Mouse (Mus musculus) liver, postnatal 0 days (tissue): ENCODE measurements around the gene Sox5. TPM values are rescaled to one million over a fixed set of nuclear protein-coding genes. Genes with fewer than 3 reads are reported as not detected.

Source experiments
- ATAC-seq: fragments of 200-750 bp; cut with Nextera tagmentation; 2 replicates; pipeline ENCODE4 v1.8.0; 2017; ENCODE audit warnings: mild to moderate bottlenecking, moderate library complexity
- DNase-seq: peaks from one replicate; pipeline ENCODE4 v3.0.0-alpha.2; 2016
- H3K27ac ChIP-seq: fragments of 300-500 bp; sonication (generic); 2 replicates; pipeline ENCODE4 v1.5.1; 2014; ENCODE audit warnings: antibody characterized with exemption, moderate library complexity, mild to moderate bottlenecking, low read depth
- H3K27me3 ChIP-seq: fragments of 300-500 bp; sonication (generic); 2 replicates; pipeline ENCODE4 v1.6.1; 2014; ENCODE audit warnings: low read length, control low read depth, mixed read lengths; ENCODE audit not compliant: insufficient read depth
- H3K36me3 ChIP-seq: fragments of 300-500 bp; sonication (generic); replicated peaks from 2 replicates; pipeline ENCODE4 v1.6.1; 2014; ENCODE audit warnings: mild to moderate bottlenecking, control low read depth, low read length, moderate library complexity, mixed read lengths; ENCODE audit not compliant: insufficient read depth
- H3K4me1 ChIP-seq: fragments of 300-500 bp; sonication (generic); 2 replicates; pipeline ENCODE4 v1.6.1; 2014; ENCODE audit warnings: antibody characterized with exemption, mild to moderate bottlenecking, control low read depth; ENCODE audit not compliant: insufficient read depth
- H3K4me2 ChIP-seq: fragments of 300-500 bp; sonication (generic); 2 replicates; pipeline ENCODE4 v1.6.1; 2014; ENCODE audit warnings: low read depth, mild to moderate bottlenecking, low read length, moderate library complexity, mixed read lengths
- H3K4me3 ChIP-seq: fragments of 300-500 bp; sonication (generic); 2 replicates; pipeline ENCODE4 v1.5.1; 2014; ENCODE audit warnings: low read depth, low read length
- H3K9ac ChIP-seq: fragments of 300-500 bp; sonication (generic); replicated peaks from 2 replicates; pipeline ENCODE4 v1.6.1; 2014; ENCODE audit warnings: mild to moderate bottlenecking, moderate library complexity
- H3K9me3 ChIP-seq: fragments of 300-500 bp; sonication (generic); 2 replicates; pipeline ENCODE4 v1.6.1; 2016; ENCODE audit warnings: mild to moderate bottlenecking, control low read depth, low read length, mixed read lengths
- CTCF ChIP-seq: sonication (generic); IDR thresholded peaks from 2 replicates; pipeline ENCODE4 v1.5.1; 2016; ENCODE audit warnings: antibody characterized with exemption, low read depth
- EP300 ChIP-seq: IDR thresholded peaks from 2 replicates; pipeline ENCODE4 v1.6.1; 2016; ENCODE audit warnings: antibody characterized with exemption, low read depth, mild to moderate bottlenecking
- WGBS: fragments of 180-500 bp; shearing (Covaris S2); extraction: QIAGEN DNeasy Blood & Tissue Kit; methylation state at CpG from one replicate; pipeline ENCODE4 v1.1.7; 2014; ENCODE audit not compliant: insufficient replicate concordance; 5-methylcytosine and 5-hydroxymethylcytosine counted together
- polyA plus RNA-seq: library from polyadenylated mRNA; unstranded; fragments of >200 nt; fragmentation: Nextera tagmentation; extraction: Ambion mirVana; gene quantifications from 2 replicates; pipeline ENCODE4 v1.2.1, GENCODE M21; 2015

The Sox5 gene
- polyA plus RNA-seq, 1 experiment from 2014 or later = 7.5 TPM

DNA sequence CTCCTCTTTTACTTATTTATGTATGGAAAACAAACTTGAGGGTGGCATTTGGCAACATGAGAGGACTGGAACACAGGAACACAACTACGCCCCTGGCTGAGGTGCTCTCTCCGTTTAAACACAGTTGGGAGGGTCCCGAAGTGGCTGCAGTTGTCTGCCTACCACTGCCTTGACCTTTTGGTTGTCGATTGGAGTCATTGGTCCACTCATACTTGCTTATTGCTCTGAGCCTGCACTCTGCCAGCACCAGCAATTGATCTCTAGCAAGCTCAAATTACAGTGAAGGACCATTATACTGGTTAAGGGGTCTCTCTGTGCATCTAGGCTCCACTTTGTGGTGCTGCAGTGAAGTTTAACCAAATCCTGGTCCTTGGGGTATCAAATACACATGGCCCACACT, 950.5 kb downstream of the Sox5 start:
- ATAC-seq = no peak
- TF ChIP-seq EP300 (no peak), CTCF (no peak)
- Histone ChIP-seq H3K4me3 (no peak overlapping the region), H3K9me3 (no peaks in the 10 kb centered on the region), H3K4me1 (no peaks in the 10 kb centered on the region), H3K27me3 (no peaks in the 10 kb centered on the region), H3K4me2 (no peak overlapping the region), H3K36me3 (peaks cover 10% of the 10 kb centered on the region), H3K9ac (no peak overlapping the region), H3K27ac (no peak overlapping the region)
- WGBS = 79% methylated on average over 4 of the region's 4 CpGs
- no peak for DNase-seq

DNA sequence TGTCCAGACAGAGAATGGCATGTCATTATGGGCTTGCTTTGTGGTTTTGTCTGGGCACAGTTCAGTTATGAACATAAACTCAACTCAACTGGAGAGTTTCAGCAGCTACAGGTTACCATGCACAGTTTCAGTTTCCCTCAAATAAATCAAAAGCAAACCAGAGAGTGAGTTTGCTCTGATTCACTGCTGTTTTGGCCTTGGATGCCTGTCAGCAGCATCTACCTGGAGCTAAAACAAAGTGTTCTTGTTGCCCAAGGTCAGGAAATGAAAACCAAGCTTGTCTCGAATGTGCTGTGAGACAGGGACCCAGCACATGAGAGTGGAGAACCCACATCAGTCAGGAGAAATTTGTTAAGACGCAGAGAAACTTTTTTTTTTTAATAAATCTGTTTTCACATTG, 951.6 kb downstream of the Sox5 start:
- 60% methylated on average over 2 of the region's 2 CpGs for WGBS
- DNase-seq = no peak
- H3K9me3 ChIP-seq = no peaks in the 10 kb centered on the region
- H3K27me3 ChIP-seq = no peaks in the 10 kb centered on the region
- TF ChIP-seq EP300 (no peak), CTCF (no peak)
- H3K9ac ChIP-seq = no peak overlapping the region
- H3K27ac ChIP-seq = no peak overlapping the region
- H3K4me2 ChIP-seq = no peak overlapping the region
- H3K36me3 ChIP-seq = peaks cover 10% of the 10 kb centered on the region
- H3K4me1 ChIP-seq = no peaks in the 10 kb centered on the region
- no peak for ATAC-seq
- no peak overlapping the region for H3K4me3 ChIP-seq

- H3K4me1 ChIP-seq = no peaks in the 10 kb centered on the region
- TF ChIP-seq EP300 (no peak), CTCF (no peak)
- no peak overlapping the region for H3K4me2 ChIP-seq
- H3K27me3 ChIP-seq = no peaks in the 10 kb centered on the region
- WGBS = 44% methylated on average over 5 of the region's 5 CpGs
- no peak overlapping the region for H3K4me3 ChIP-seq
- H3K27ac ChIP-seq = no peak overlapping the region
- DNase-seq (no peak), ATAC-seq (no peak)
- no peaks in the 10 kb centered on the region for H3K36me3 ChIP-seq
- H3K9me3 ChIP-seq = no peaks in the 10 kb centered on the region
- H3K9ac ChIP-seq = no peak overlapping the region
These were observed 955.0 kb downstream of the Sox5 start for GRCm38 (mm10) chr6:143826786-143827185.

- Histone ChIP-seq H3K9ac (no peak overlapping the region), H3K27me3 (no peaks in the 10 kb centered on the region), H3K4me2 (no peak overlapping the region), H3K36me3 (no peaks in the 10 kb centered on the region), H3K4me3 (no peak overlapping the region), H3K4me1 (no peaks in the 10 kb centered on the region), H3K27ac (no peak overlapping the region), H3K9me3 (no peaks in the 10 kb centered on the region)
- WGBS = 62% methylated on average over 5 of the region's 5 CpGs
- no peak for TF ChIP-seq CTCF
- no peak for TF ChIP-seq EP300
- no peak for DNase-seq
- no peak for ATAC-seq
These were observed 955.8 kb downstream of the Sox5 start for GRCm38 (mm10) chr6:143825966-143826365.

DNA sequence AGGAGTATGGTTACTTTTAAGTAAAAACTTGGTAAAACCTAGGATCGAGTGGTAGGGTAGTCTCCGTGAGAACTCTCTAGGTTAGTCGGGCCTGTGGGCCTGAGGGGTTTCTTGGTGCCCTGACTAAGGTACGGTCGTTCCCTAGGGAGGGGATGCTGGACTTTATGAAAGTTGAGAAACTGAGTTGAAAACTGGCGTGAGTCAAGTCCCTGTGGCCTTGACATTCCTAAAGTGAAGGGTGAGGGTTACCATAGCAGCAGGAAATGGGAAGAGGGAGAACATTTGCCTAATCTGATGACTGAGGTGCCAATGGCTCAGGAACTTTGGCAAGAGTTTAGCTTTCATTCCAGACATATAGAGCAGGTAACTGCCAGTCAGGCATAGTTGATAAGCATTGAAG, 956.7 kb downstream of the Sox5 start:
- TF ChIP-seq EP300 (no peak), CTCF (no peak)
- H3K27ac ChIP-seq = no peak overlapping the region

DNA sequence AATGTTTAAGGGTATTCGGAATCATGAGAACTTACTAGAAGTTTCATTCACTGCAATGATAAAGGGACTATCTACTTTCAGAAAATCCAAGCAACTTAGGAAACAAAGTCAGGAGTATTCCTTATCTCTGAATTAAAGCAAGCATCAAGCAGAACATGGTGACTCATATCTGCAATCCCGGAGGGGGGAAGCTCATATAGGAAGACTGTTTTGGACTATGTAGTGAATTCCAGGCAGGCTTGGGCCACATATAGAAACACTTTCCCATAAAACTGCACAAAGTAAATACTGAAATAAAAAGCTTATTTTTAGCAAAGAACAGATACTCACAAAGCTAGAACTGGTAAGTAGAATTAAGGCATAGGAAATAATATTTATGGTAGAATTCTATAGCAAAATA, 993.3 kb downstream of the Sox5 start:
- Histone ChIP-seq H3K36me3 (no peaks in the 10 kb centered on the region), H3K4me2 (no peak overlapping the region), H3K4me3 (no peak overlapping the region), H3K27ac (no peak overlapping the region), H3K4me1 (no peaks in the 10 kb centered on the region), H3K27me3 (no peaks in the 10 kb centered on the region), H3K9ac (no peak overlapping the region), H3K9me3 (no peaks in the 10 kb centered on the region)
- WGBS = 89% methylated on average over 2 of the region's 2 CpGs
- DNase-seq (no peak), ATAC-seq (no peak)
- no peak for TF ChIP-seq CTCF

More for the DNA sequence above, 956.7 kb downstream of the Sox5 start:
- no peak overlapping the region for H3K4me3 ChIP-seq
- H3K27me3 ChIP-seq = no peaks in the 10 kb centered on the region
- WGBS = 80% methylated on average over 6 of the region's 6 CpGs
- DNase-seq (no peak), ATAC-seq (no peak)
- H3K9me3 ChIP-seq = no peaks in the 10 kb centered on the region
- H3K36me3 ChIP-seq = no peaks in the 10 kb centered on the region
- no peaks in the 10 kb centered on the region for H3K4me1 ChIP-seq
- no peak overlapping the region for H3K4me2 ChIP-seq
- no peak overlapping the region for H3K9ac ChIP-seq

DNA sequence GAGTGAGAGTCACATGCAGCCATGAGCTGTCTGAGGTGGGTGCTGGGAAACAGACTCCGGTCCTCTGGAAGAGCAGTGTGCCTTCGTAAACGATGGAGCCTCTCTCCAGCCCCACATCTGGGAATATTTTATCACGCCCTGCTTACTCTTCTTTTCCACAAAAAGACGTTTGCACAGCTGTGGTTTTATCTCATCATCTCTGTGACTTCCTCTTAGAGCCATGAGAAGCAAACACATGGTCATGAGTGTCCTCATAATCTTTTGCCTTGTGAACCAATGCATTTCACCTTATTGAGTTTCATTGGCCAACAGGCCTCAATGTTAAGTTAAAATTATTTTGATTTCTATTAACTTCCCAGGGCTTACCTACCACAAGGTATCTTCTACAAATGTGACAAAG, 994.4 kb downstream of the Sox5 start:
- Histone ChIP-seq H3K9ac (no peak overlapping the region), H3K27me3 (no peaks in the 10 kb centered on the region), H3K27ac (no peak overlapping the region), H3K4me1 (no peaks in the 10 kb centered on the region), H3K4me2 (no peak overlapping the region), H3K9me3 (no peaks in the 10 kb centered on the region), H3K36me3 (no peaks in the 10 kb centered on the region), H3K4me3 (no peak overlapping the region)
- DNase-seq (no peak), ATAC-seq (no peak)
- TF ChIP-seq EP300 (no peak), CTCF (no peak)
- 53% methylated on average over 5 of the region's 5 CpGs for WGBS
